Mouse (Mus musculus) adipocyte (in vitro differentiated cells): ENCODE data around the gene Kctd2.
A peak's percentile ranks its signal among the peaks of the same experiment; 100 is the strongest.
"Not testable (repeated sequence)": the region's sequence is repeated elsewhere in the genome, so short reads cannot be mapped to it uniquely, and the experiment has no call there.

Experiments used
- DNase-seq: peaks from one replicate; pipeline ENCODE4 v3.0.0-alpha.2; 2016; ENCODE audit warnings: low spot score

Kctd2 gene

GRCm38 (mm10) chr11:115419531-115420237 is at the start of gene Kctd2, which contains the start of gene Atp5h:
Gene Kctd2, plus strand, starts transcription at chr11:115420128.
Gene Atp5h, minus strand, starts transcription at chr11:115419962.
- peak; percentile 97 for DNase-seq

DNA sequence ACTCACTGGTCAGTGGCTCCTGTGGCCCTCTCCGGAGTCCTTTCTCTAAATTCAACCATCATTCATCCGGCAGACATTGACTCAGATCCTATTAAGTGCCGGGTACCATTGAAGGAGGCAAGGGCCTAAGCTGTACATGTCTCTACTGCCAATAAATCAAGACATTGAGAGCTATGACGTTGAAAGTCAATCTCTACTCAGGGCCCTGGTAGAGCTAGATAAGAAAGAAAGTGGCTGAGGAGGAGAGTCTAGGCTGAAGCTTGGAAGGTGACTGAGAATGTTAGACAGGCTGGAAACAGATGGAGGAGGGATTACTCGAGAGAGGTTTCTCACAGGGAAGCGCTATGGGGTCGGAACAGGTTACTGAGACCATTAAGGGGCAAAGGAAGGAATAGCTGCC is 49.6 kb upstream of the Kctd2 start:
- DNase-seq = no peak

GRCm38 (mm10) chr11:115371354-115371753 is 48.6 kb upstream of the Kctd2 start:
- no peak for DNase-seq

- DNase-seq = no peak
Measured at GRCm38 (mm10) chr11:115372015-115372414, 47.9 kb upstream of the Kctd2 start.

GRCm38 (mm10) chr11:115372737-115373136 is 47.2 kb upstream of the Kctd2 start:
- DNase-seq = no peak

DNA sequence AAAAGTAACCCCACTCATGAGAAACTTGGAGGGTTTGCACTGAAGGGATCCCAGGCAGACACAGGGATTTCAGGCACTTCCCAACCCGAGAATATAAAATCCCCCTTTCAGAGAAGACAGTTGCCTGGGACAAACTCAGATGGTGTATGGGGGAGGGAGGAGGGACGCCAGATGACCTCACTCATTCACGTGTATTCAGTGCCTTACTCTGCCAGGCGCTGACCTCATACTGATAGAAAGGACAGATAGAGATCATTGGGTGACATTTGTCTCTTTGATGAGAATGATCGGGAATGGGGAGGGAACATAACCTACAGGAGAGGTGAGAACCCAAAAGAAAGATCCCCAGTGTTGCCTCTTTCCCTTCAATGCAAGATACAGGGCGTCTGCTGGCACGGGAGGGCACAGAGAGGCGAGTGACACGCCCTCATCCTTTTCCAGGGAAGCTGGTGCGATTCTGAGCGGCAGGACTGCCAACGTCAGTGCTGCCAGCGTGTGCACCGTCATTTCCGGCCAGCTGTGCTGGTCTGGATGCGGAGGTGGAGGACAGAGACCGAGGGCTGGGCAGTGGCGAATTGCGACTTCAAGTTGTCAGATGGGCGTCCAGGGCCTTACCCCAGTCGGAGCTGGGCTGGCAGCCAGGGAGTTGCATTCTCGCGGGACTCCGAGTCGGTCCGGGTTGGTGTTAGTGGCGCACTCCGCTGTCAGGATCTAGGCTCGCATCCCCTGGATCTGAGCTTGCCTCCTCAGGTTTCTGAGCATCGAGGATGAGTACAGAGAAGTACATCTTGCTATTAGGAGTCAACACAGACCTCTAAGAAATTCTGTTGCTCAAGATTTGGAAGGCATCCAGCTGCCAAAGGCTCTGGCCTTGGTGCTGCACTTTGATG is 45.9 kb upstream of the Kctd2 start:
- peak; percentile 89 for DNase-seq

DNA sequence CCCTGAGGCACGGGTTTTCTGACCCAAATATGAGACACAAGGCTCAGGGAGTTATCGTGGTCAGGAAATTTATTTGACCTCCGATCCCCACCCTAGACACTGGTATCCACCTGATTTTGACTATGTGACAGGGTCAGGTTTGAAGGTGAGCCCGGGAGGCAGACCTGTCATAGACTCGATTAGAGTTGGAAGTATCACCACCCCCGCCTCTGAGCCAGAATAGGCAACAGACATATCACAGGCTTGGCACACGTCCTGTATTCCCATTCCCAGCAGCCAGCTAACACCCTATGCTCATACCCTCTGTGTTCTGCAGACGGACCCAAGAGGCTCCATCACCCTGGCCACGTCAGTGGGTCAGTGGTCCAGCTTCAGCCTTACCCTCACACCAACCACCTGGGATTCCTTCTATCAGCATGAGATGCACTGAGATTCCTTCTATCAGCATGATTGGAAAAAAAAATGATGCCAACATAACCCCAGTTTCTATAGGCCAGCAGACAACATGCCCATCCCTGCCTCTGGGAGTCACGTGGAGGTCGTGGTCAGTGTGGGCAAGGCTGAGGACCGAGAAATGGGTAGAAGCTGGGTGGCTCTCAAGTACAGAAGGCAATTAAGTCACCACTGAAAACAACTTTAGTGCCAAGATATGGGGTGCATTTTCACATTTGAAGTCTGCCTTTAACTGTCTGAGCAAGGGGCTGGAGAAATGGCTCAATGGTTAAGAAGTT is 45.1 kb upstream of the Kctd2 start:
- no peak for DNase-seq

GRCm38 (mm10) chr11:115376722-115377121 is 43.2 kb upstream of the Kctd2 start:
- no peak for DNase-seq

GRCm38 (mm10) chr11:115377254-115377653 is 42.7 kb upstream of the Kctd2 start:
- DNase-seq = no peak

DNA sequence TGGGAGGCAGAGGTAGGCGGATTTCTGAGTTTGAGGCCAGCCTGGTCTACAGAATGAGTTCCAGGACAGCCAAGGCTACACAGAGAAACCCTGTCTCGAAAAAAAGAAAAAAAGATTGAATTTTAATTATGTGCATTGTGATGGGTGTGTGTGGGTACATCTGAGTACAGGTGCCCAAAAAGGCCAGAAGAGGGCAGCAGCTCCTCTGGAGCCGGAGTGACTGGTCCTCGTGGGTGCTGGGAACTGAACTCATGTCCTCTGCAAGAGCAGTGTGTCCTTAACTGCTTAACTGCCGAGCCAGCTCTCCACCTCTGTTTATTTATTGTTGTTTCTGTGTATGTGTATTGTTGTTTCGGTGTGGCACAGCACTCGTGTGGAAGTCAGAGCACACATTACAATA is 42.1 kb upstream of the Kctd2 start:
- no peak for DNase-seq

DNA sequence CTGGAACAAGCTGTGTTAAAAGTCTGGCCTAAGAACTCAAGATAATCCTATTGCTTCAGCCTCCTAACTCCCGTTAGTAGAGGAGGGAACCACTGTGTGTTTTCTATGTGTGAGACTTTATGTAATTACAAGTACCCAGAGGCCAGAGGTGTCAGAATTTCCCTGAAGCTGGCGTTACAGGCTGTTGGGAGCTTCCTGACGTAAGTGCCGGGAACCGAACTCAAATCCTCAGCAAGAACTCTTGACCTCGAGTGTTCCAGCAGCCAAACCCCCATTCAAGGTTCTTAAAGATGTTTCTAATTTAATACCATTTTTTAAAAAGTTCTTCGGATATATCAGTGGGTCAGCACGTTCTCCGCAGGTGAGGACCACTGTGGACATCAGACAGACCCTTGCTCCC is 38.7 kb upstream of the Kctd2 start:
- DNase-seq = peak; percentile 74

- DNase-seq = peak; percentile 96
Measured at GRCm38 (mm10) chr11:115381743-115382539, 38.0 kb upstream of the Kctd2 start, which contains the start of gene Cdr2l. Gene Cdr2l, plus strand, starts transcription at chr11:115381916.

DNA sequence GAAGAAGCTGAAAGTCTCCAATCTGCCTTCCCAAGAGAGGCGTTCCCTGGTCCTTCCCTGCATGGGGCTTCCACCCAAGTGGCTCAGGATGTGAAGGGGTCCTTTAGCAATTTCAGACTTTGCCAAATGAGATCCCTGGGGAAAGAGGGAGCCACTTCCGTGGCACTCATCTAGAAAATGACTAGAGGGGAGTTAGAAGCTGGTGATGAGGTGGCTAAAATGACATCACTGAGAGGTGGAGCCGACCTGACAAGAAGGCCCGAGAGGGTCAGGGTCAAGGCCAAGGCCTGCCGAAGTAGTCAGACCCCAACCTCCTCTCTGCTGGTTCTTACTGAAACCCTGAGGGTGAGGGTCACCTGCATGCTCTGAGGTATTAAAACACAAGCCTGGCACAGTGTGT is 37.0 kb upstream of the Kctd2 start:
- no peak for DNase-seq

DNA sequence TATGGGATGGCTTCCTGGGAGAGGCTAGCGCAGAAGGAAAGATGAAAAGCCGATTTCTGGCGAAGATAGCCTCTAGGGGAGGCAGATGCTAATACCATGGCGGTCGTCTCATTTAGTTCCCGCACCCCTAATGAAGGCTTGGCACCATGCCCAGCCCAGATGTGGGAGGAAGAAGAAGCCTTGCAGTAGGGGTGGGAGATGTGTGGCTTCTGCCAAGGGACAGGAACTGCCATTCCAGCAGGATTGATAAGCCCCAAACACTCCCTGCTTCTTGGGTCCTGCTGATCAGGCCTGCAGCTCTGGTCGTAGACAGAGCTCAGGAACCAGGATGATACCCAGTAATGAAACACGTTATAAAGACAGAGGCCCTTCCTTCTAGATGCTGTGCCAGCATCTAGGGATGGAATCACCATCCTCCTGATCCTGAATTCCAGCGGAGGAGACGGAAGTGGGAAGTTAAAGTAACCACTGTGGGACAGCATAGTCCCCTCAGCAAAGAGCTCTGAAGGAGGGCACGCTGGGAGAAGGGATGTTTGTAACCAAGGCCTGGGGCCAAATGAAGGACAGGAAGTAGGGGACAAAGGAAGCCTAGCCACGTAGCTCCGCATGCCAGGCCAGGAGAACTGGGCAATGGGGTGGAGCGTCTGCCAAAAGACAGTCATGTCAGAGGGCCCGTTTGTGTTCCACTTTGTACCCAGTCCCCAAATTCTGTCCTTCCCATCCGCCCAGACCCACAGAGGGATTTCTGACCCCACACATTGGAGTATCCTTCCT is 36.0 kb upstream of the Kctd2 start:
- DNase-seq = no peak

GRCm38 (mm10) chr11:115384587-115384986 is 35.3 kb upstream of the Kctd2 start:
- no peak for DNase-seq

DNA sequence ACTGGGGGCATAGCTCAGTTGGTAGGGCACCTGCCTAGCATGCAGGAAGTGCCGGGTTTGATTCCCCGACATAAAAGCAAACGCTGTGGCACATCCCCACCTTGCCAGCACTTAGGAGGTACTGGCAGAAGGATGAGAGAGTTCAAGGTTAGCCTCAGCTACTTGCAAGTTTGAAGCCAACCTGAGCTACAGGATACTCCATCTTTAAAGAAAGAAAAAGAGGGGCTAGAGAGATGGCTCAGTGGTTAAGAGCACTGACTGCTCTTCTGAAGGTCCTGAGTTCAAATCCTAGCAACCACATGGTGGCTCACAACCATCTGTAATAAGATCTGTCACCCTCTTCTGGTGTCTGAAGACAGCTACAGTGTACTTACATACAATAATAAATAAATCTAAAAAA is 33.1 kb upstream of the Kctd2 start:
- DNase-seq = not testable (repeated sequence)

DNA sequence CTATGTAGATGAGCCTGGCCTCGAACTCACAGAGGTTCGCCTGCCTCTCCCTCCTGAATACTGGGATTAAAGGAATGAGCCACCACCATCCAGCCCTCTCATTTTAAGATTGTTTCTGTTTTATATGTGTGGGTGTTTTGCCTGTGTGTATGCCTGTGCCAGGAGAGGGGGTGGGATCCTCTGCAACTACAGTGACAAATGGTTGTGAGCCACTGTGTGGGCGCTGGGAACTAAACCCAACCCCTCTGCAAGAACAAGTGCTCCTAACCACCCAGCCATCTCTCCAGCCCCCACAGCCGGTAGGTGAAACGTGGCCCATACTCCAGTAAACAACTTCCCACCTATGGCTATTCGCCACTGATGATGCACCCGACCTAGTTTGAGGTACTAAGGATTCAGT is 28.6 kb upstream of the Kctd2 start:
- DNase-seq = no peak

GRCm38 (mm10) chr11:115393721-115394325 is 26.1 kb upstream of the Kctd2 start:
- no peak for DNase-seq

GRCm38 (mm10) chr11:115398085-115398484 is 21.8 kb upstream of the Kctd2 start:
- peak; percentile 52 for DNase-seq

DNA sequence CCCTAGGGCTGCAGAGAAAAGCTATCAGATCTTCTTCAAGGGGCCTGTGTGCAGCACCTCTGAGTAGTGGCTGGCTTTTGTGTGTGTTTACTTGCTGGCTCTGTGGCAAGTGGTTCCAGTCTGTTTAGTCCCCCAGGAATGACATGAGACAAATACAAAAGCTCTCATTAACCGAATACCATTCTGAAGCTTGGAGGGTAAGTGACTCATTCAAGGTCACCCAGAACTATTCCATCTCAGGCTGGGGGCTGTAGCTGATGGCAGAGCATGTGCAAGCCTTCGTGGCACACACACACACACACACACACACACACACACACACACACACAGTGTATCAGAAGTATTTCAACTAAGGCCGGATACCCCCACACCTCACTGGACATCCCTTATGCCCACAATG is 19.8 kb upstream of the Kctd2 start:
- no peak for DNase-seq
